ENCODE assay signal across 8 mouse cellular contexts in the genomic region with DNA sequence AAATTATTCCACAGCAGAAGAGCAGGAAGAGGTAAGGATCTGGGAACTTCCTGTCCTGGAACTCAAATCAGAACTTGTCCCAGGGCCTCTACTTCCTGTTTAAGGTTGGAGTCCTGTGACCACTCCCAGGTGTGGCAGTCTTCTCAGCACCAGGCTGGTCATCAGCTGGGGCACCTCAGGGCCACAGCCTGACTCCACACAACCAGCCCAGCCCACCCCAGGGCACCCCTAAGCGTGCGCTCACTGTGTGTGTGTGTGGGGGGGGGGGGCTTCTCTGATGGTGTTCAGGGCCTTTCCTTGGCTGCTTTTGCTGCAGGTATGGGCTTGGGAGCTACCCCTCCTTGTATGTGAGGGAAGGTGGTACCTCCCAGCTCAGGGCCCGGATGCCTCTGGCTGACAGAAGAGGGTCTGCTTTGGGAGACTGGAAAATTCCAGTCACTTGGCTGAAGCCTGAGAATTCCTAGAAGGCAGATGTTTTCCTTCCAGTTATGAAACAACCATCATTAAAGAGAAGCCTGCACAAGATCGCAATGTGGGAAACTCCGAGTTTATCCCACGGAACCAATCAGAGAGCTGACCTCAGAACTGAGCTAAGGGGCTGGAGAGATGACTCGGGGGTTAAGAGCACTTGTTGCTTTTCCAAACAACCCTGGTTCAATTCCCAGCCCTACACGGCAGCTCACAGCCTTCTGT. TPM values are rescaled to one million over a fixed set of nuclear protein-coding genes. Genes with fewer than 3 reads are reported as not detected.
DNase-seq lines count a peak whose midpoint lies in the region; ATAC-seq and TF ChIP-seq lines count a peak whose summit lies in the region.
"Had no signal": no experiment of that assay in that cellular context is flagged by ENCODE, and none has a peak within 500 bp of the region (broad histone marks: within the 10 kb centered on the region; RNA-seq: fewer than 3 reads in every experiment).

No protein-coding gene starts in this region.

- 41% methylated on average over 8 of the region's 8 CpGs for WGBS in embryonic facial prominence, embryonic 15.5 days
- WGBS in heart, embryonic 15.5 days: 53% methylated on average over 8 of the region's 8 CpGs
- WGBS in limb, embryonic 12.5 days: 78% methylated on average over 8 of the region's 8 CpGs
- 77% methylated on average over 8 of the region's 8 CpGs for WGBS in small intestine, adult 2 months

- H3K27ac ChIP-seq in embryonic facial prominence, embryonic 15.5 days (replicated peaks): peak overlapping the region; percentile 84
- H3K27ac ChIP-seq in heart, embryonic 15.5 days: peak overlapping the region; percentile 73
- peak overlapping the region; percentile 68 for H3K27ac ChIP-seq in limb, embryonic 12.5 days
- H3K27ac ChIP-seq in small intestine, adult 2 months (ENCODE audit: insufficient read depth, low read depth, low read length): peak overlapping the region; percentile 89

- no peaks in the 10 kb centered on the region for H3K36me3 ChIP-seq in embryonic facial prominence, embryonic 15.5 days
- H3K36me3 ChIP-seq in heart, embryonic 15.5 days: no peaks in the 10 kb centered on the region
- H3K36me3 ChIP-seq in limb, embryonic 12.5 days: no peaks in the 10 kb centered on the region
- no peaks in the 10 kb centered on the region for H3K36me3 ChIP-seq in small intestine, adult 2 months (ENCODE audit: control insufficient read depth, insufficient read depth, low read length)

- H3K4me1 ChIP-seq in embryonic facial prominence, embryonic 15.5 days: peaks cover 49% of the 10 kb centered on the region
- peaks cover 7% of the 10 kb centered on the region; the same call in 1 of the 2 replicates for H3K4me1 ChIP-seq in heart, embryonic 15.5 days (replicated peaks)
- H3K4me1 ChIP-seq in limb, embryonic 12.5 days (replicated peaks): peaks cover 61% of the 10 kb centered on the region
- peaks cover 7% of the 10 kb centered on the region for H3K4me1 ChIP-seq in small intestine, adult 2 months (ENCODE audit: control insufficient read depth, insufficient read depth, insufficient read length, low read length)

- peak overlapping the region; percentile 17 for H3K4me2 ChIP-seq in embryonic facial prominence, embryonic 15.5 days (replicated peaks)
- H3K4me2 ChIP-seq in heart, embryonic 15.5 days: no peak overlapping the region
- no peak overlapping the region for H3K4me2 ChIP-seq in limb, embryonic 12.5 days

- intact Hi-C loops in gastrocnemius, postnatal 14 days (cut with DNase I; ENCODE audit: low total_unique reads): no loop called here

- no peaks in the 10 kb centered on the region for H3K27me3 ChIP-seq in embryonic facial prominence, embryonic 15.5 days
- peaks cover 20% of the 10 kb centered on the region for H3K27me3 ChIP-seq in heart, embryonic 15.5 days
- H3K27me3 ChIP-seq in limb, embryonic 12.5 days: no peaks in the 10 kb centered on the region; the same call in 1 of the 2 replicates
- H3K27me3 ChIP-seq in small intestine, adult 2 months (ENCODE audit: control insufficient read depth, insufficient read depth, low read length): no peaks in the 10 kb centered on the region

- H3K9me3 ChIP-seq in embryonic facial prominence, embryonic 15.5 days (replicated peaks): no peaks in the 10 kb centered on the region
- H3K9me3 ChIP-seq in heart, embryonic 15.5 days (replicated peaks): no peaks in the 10 kb centered on the region
- no peaks in the 10 kb centered on the region for H3K9me3 ChIP-seq in limb, embryonic 12.5 days

- no peak overlapping the region for H3K4me3 ChIP-seq in embryonic facial prominence, embryonic 15.5 days (replicated peaks)
- no peak overlapping the region for H3K4me3 ChIP-seq in heart, embryonic 15.5 days
- H3K4me3 ChIP-seq in limb, embryonic 12.5 days (replicated peaks): no peak overlapping the region
- no peak overlapping the region for H3K4me3 ChIP-seq in small intestine, adult 2 months (ENCODE audit: low read depth, low read length)

- ATAC-seq in embryonic facial prominence, embryonic 15.5 days (ENCODE audit: insufficient number of reproducible peaks, low FRiP score, low TSS enrichment, low read depth): peak; percentile 12; the same call in 1 of the 2 replicates
- 0 out of 2 replicates have a peak, but pooled peaks have one; percentile 44 for ATAC-seq in heart, embryonic 15.5 days (replicated peaks; ENCODE audit: insufficient number of reproducible peaks, insufficient read depth, low FRiP score, low read depth)
- peak; percentile 43; the same call in 1 of the 2 replicates for ATAC-seq in limb, embryonic 12.5 days (ENCODE audit: insufficient number of reproducible peaks, insufficient read depth, low FRiP score, low TSS enrichment, low read depth)

- no peak for DNase-seq in adrenal gland, postnatal 25 days
- no peak for DNase-seq in cerebellum, adult 8-10 months
- no peak for DNase-seq in gastrocnemius, postnatal 14 days

- TF ChIP-seq POLR2A in small intestine, adult 2 months (IDR thresholded peaks at IDR 0.05; ENCODE audit: low read depth, low read length): no peak

- no peak for TF ChIP-seq CTCF in small intestine, adult 2 months (IDR thresholded peaks at IDR 0.05; ENCODE audit: extremely low read depth, insufficient read length, insufficient replicate concordance, low read depth, low read length)

- no peak overlapping the region for H3K9ac ChIP-seq in embryonic facial prominence, embryonic 15.5 days
- no peak overlapping the region for H3K9ac ChIP-seq in heart, embryonic 15.5 days
- H3K9ac ChIP-seq in limb, embryonic 12.5 days (replicated peaks): no peak overlapping the region

RNA-seq across cellular contexts. Expression of a gene that starts 4.6 kb away (rescaled TPM):
- polyA plus RNA-seq in embryonic facial prominence, embryonic 15.5 days (2015; fragmentation: Nextera tagmentation; extraction: Ambion mirVana): 126 and 137 TPM in 2 replicates
- polyA plus RNA-seq in heart, embryonic 15.5 days (2015; fragmentation: Nextera tagmentation; extraction: Ambion mirVana): 11.7 and 49.8 TPM in 2 replicates
- polyA plus RNA-seq in limb, embryonic 12.5 days (2016; fragmentation: Nextera tagmentation; extraction: Ambion mirVana): 77.8 and 78.8 TPM in 2 replicates
- polyA plus RNA-seq in small intestine, adult 2 months (2012; rRNA removed): 107 and 120 TPM in 2 replicates
- total RNA-seq in adrenal gland, postnatal 25 days (2021): 3.6 and 3.9 TPM in 2 replicates
- total RNA-seq in gastrocnemius, postnatal 14 days (2021): 1 to 10 TPM; 1.3 to 1.4 TPM

RNA-seq across cellular contexts. Expression of a gene that starts 15.8 kb away (rescaled TPM):
- polyA plus RNA-seq in embryonic facial prominence, embryonic 15.5 days (2015; fragmentation: Nextera tagmentation; extraction: Ambion mirVana): 1,542 and 1,589 TPM in 2 replicates
- polyA plus RNA-seq in heart, embryonic 15.5 days (2015; fragmentation: Nextera tagmentation; extraction: Ambion mirVana): 459 and 624 TPM in 2 replicates
- 941 and 1,046 TPM in 2 replicates for polyA plus RNA-seq in limb, embryonic 12.5 days (2016; fragmentation: Nextera tagmentation; extraction: Ambion mirVana)
- polyA plus RNA-seq in small intestine, adult 2 months (2012; rRNA removed): 263 and 363 TPM in 2 replicates
- 418 and 471 TPM in 2 replicates for total RNA-seq in adrenal gland, postnatal 25 days (2021)
- total RNA-seq in gastrocnemius, postnatal 14 days (2021): 100 to 1,000 TPM in 1 of 2 experiments, 10 to 100 TPM in 1; 83.9 to 105 TPM

RNA-seq across cellular contexts. Expression of a gene that starts 15.9 kb away (rescaled TPM):
- 0.96 TPM in 1 of 2 replicates, not detected in the other for polyA plus RNA-seq in embryonic facial prominence, embryonic 15.5 days (2015; fragmentation: Nextera tagmentation; extraction: Ambion mirVana)
- not detected in 2 replicates for polyA plus RNA-seq in heart, embryonic 15.5 days (2015; fragmentation: Nextera tagmentation; extraction: Ambion mirVana)
- polyA plus RNA-seq in limb, embryonic 12.5 days (2016; fragmentation: Nextera tagmentation; extraction: Ambion mirVana): not detected in 2 replicates
- 1.1 TPM in 1 of 2 replicates, not detected in the other for polyA plus RNA-seq in small intestine, adult 2 months (2012; rRNA removed)
- total RNA-seq in adrenal gland, postnatal 25 days (2021): not detected in 2 replicates
- not detected for total RNA-seq in gastrocnemius, postnatal 14 days (2021)
- polyA plus RNA-seq: embryonic facial prominence, embryonic 11.5 days had no signal

RNA-seq across cellular contexts. Expression of a gene that starts 21.5 kb away (rescaled TPM):
- 110 and 112 TPM in 2 replicates for polyA plus RNA-seq in embryonic facial prominence, embryonic 15.5 days (2015; fragmentation: Nextera tagmentation; extraction: Ambion mirVana)
- polyA plus RNA-seq in heart, embryonic 15.5 days (2015; fragmentation: Nextera tagmentation; extraction: Ambion mirVana): 1.6 and 2.5 TPM in 2 replicates
- polyA plus RNA-seq in limb, embryonic 12.5 days (2016; fragmentation: Nextera tagmentation; extraction: Ambion mirVana): 5.6 and 6.1 TPM in 2 replicates
- polyA plus RNA-seq in small intestine, adult 2 months (2012; rRNA removed): 0.56 and 0.87 TPM in 2 replicates
- total RNA-seq in adrenal gland, postnatal 25 days (2021): 1.8 and 2.0 TPM in 2 replicates
- not detected for total RNA-seq in gastrocnemius, postnatal 14 days (2021)

RNA-seq across cellular contexts. Expression of a gene that starts 30.4 kb away (rescaled TPM):
- polyA plus RNA-seq in embryonic facial prominence, embryonic 15.5 days (2015; fragmentation: Nextera tagmentation; extraction: Ambion mirVana): 26.3 and 29.0 TPM in 2 replicates
- 9.3 and 15.5 TPM in 2 replicates for polyA plus RNA-seq in heart, embryonic 15.5 days (2015; fragmentation: Nextera tagmentation; extraction: Ambion mirVana)
- polyA plus RNA-seq in limb, embryonic 12.5 days (2016; fragmentation: Nextera tagmentation; extraction: Ambion mirVana): 18.9 and 21.5 TPM in 2 replicates
- 10.8 and 15.1 TPM in 2 replicates for polyA plus RNA-seq in small intestine, adult 2 months (2012; rRNA removed)
- total RNA-seq in adrenal gland, postnatal 25 days (2021): 32.3 and 43.2 TPM in 2 replicates
- total RNA-seq in gastrocnemius, postnatal 14 days (2021): 1 to 10 TPM; 6.7 to 6.9 TPM
